Mouse (Mus musculus): ENCODE results near the gene Calr.

DNA sequence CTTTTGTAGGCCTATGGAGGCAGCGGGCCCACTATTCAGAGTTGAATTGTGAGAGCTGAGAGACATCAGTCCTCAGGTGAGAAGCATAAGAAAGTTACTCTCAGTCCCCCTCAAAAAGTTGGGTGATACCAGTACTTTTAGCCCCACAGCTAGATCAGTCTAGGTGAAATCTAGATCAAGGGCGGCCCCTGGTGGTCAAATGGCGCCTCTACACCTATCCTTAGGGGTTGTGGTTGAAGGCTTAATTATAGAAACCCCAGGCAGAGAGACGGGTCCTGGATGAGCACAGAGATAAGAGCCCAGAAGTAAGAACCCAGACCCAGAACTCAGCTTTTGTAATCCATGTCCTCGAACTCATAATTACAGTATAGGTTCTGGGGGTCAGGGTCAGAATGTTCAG lies 33.7 kb downstream of the Calr start:
- TF ChIP-seq POLR2A (IDR thresholded peaks at IDR 0.05; ENCODE audit: extremely low read depth, insufficient read depth, low read length) (no peak), CTCF (IDR thresholded peaks at IDR 0.05; ENCODE audit: extremely low read depth, insufficient read depth, low read length) (peak; percentile 88)

Measured in cortical plate, adult 2 months (tissue).